Mouse (Mus musculus) retina, embryonic 14.5 days (tissue): ENCODE measurements at regions not wholly inside any gene's neighbourhood (a gene's known extent, or its start where the extent isn't known, plus 50 kb on each side); places are given as distances from the start of the nearest gene placed in this dataset.
A peak's percentile ranks its signal among the peaks of the same experiment; 100 is the strongest.

Experiments used
- DNase-seq: peaks from one replicate; pipeline ENCODE4 v3.0.0-alpha.2; 2015; ENCODE audit warnings: low spot score

DNA sequence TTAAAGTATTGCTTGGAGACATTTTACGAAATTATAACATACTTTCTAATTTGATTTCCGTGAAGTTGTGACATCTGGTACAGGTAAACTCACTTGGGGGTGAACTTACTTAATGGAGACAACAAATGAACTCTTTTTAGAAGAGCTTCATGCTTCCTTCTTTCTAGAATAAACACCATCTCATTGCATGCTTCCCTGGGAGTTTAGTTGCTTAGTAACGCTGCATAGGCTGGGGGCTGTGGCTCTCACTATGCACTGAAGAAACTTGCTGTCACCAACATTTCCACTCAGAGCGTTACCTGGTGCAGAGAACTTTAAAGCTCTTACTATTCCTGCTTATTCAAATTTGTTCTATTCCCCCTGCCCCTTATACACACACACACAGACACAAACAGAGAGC lies 203.5 kb upstream of the Xrcc4 start:
- no peak for DNase-seq

DNA sequence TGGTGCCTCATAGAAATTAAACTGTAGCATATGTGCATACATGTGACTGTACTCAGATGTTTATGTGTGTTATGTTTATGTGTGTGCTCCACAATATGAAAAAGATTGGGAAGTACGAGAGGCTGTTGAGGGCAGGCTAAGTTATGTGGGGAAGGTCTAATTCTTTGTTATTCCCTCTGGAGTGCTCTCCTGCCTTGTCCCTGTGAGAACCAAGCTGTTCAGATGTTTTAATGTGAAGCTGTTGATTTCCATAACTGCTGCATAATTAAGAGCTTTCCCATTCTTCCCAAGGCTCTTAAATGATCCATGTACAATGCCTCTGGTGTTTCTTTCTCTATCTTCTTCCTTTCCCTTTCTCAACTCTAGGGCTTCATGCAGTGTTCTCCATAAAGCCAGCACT lies 202.7 kb upstream of the Xrcc4 start:
- DNase-seq = no peak

DNA sequence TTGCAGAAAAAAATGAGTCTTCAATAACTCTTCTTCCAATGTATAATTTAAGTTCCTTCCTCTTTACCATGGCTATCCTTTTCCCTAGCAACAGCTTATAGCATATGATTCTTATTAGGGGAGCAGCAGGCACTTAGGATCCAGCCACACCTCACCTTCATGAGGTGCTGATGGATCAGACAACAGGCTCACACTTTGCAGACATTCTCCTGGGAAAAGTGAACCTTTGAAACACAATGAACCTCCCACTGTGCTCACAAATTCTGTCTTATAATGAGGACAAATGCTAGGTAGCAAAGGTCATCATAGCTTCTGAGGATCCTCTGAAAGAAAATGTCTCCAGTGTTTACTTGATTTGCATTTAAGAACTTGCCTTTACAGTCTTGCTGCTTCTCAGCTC lies 191.6 kb upstream of the Xrcc4 start:
- no peak for DNase-seq

DNA sequence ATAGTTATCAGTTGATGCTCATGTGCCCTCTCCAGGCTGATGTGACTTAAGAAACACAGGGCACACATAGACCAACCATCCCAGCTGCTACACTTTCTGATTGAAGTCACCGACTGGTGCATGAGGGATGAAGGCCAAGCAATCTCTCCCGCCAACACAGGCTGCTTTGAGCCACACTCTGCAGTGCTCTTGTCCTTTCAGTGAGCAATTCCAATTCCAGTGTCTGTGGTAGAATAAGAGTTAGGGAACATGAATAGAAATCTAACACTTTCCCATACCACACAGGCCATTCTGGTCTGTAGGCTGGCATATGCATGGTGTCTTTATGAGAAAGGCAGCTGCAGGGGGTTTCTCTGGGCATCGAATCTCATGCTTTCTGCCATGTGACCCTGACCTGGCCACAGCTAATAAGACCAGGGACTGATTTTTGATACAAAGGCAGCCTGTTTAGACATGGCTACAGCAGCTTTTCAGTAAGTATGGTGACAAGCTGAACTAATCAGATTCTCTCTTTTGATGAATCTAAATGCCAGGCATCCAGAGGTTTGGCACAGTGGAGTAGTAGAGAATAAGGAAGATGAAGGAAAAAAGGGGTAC lies 190.5 kb upstream of the Xrcc4 start:
- DNase-seq = no peak

DNA sequence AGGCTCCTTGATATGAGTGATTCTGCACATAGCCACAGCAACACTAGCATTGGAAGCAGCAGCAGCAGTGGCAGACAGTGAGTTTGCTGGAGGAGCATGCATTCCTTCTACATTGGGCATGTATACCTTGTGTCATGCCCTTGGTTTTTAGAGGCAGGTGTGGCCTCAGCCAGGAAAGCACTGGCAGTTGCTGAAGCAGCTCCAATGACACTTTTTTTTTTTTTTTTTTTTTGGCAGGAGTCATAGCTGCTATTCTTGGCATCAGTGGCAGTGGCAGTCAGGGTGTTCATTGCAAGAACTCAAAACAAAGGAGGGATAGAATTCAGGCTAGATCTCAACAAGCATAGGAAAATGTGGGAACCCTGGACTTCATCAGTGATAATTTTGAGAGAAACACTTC lies 189.9 kb upstream of the Xrcc4 start:
- DNase-seq = no peak

DNA sequence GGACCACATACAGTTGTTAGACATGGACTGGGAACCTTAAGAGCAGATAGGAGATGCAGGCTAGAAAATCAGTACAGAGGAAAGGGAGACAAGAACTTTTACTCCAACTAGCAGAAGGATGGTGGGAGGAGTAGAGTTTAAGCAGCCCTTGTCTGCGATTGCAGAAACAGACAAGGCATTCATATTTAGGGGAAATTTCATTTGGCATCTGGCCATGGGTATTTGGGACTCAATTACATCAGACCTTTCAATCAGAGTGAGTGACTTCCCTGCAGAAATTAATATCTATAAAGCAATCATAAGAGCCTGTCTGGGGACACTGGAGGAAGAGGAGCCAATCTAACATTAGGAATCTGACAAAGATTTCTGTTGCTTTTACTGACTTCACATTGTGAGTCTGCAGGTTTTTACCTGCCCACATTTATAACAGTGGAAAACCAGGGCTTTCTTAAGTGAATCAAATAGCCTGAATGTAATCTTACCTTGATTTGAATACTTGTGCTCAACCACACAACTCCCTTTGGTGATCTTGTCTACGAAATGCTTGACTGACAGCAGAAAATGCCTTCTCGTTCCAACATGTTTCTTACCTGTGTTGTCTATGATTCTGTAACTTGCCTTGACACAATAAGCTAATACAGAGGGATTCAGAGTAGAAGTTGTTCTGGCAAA lies 169.8 kb upstream of the Xrcc4 start:
- DNase-seq = no peak

DNA sequence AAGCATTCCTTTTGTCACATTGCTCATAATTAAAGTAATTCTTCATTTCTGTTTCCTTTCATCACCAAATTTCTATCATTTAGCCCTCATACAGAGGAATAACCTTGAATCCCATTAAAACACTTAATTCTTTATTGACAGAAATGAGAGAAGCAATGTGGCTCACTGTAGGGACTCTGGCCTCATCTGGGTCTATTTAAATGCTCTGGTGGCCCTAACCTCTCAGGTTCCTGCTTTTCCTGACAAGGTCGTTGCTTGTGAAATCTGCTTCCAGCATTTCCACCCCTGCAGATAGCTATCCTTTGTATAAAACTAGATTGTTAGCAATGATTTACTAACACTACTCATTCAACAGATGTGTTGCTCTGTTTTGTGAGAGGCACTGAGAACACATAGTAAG lies 163.6 kb upstream of the Xrcc4 start:
- no peak for DNase-seq

DNA sequence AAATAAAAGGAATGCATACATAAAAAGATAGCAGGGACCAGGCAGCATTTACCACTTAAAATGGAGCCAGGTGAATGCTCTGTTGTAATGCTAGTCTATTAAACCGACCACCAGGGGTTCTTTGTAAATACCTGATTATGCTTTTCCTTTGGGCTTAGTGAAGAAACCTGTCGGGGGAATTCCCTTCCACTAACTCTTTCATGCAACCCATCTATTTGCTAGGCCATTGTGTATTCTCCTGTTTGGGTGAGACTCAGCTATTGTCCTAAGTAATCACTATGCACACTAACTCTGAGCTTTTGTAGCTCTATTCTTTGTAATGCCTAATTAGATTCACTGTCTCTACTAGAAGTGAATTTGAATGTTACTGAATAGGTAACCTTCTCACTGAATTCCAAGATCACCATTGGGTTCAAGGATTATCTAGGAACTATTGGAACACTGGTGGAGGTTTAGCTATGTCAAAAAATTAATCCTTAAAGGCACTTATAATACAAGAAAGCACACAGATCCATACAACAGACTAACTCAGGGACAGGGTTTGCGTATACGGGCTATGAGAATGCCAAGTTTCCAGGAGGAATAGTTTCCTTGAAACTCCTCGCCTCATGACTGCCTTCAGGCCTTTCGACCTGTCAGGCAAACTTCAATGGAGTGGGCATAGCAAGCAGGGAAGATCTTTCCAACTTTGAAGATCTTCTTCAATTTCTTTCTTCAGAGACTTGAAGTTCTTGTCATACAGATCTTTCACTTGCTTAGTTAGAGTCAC lies 156.8 kb upstream of the Xrcc4 start:
- no peak for DNase-seq

DNA sequence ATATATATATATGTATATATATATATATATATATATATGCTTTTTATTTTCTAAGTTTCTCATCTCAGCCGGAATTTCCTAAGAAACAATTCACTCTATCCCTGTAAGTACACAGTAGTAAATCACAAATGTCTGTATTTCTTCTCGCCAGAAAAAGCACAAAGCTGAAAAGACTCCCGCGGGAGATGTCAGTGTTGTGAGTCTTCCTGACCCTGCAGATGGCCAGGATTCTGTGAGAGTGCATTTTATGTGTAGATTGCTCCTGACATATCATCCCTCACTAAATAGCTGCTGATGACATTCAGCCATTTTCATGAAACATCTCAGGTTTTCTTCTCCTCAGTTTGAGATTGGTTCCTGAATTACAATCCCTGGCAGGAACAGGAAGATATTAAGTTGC lies 148.9 kb upstream of the Xrcc4 start:
- peak; percentile 39 for DNase-seq

DNA sequence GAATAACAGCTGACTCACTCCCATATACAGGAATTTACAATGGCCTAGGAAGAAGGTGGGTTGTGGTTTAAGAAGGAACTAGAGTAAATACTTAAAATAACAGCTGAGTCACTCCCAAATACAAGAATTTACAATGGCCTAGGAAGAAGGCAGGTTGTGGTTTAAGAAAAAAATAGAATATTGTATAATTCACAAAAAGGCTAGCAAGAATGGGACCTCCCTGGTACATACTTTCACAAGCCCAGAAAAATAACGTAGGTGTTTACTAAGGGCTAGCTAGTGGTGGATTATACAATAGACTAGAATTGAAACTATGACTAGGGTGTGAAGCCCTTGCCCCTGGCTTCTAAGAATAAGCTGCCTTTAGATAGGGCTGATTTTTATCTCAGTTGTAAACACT lies 144.6 kb upstream of the Xrcc4 start:
- DNase-seq = no peak

DNA sequence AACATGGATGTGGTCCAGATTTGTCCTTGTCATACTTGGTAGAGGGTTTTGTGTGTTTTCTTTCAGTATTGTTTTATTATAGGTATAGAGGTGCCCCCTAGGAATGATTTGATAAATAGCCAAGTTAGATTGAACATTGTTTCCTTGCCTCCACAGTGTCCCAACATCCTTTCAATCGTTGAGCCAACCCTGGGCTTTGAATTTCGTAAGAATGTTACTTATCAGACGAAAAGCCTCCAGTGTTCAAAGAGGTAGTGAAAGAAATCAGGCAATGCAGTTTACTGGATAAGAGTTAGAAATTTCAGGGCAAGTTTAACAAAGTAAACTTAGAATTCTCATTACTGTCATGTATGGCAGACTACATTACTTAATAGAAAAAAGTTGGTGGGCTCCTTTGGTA lies 144.2 kb upstream of the Xrcc4 start:
- no peak for DNase-seq

DNA sequence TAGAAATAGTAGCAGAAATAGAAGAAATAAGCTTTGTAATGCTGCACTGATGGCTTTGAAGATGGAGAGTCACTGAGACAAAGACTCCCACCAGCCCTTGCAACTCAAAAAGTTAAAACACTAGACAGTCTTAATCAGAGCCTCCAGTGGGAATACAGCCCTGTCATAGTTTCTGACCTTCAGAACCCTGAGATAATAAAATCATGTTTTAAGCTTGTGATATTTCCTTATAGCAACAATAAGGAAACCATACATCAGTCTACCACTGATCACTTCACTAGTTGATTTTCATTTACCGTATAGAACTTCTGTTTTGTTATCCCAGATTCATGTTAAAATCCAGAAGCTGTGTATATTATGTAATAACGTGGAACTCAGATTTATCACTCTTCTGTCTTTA lies 139.7 kb upstream of the Xrcc4 start:
- no peak for DNase-seq

DNA sequence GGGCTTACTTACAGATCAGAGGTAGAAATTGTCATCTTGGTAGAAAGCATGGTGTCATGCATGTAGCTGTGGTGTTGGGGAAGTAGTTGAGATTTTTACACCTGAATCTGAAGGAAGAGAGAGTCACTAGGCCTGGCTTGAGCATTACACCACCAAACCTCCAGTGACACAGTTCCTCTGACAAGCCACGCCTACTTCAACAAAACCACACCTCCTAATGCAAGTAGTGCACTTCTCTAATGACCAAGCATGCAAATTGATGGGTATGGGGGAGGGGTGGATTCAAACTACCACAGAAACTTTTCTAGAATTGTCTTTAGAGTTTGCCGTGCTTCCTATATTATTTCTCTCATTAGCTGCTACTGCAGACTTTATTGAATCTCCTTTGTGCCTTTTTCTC lies 136.8 kb upstream of the Xrcc4 start:
- DNase-seq = no peak

DNA sequence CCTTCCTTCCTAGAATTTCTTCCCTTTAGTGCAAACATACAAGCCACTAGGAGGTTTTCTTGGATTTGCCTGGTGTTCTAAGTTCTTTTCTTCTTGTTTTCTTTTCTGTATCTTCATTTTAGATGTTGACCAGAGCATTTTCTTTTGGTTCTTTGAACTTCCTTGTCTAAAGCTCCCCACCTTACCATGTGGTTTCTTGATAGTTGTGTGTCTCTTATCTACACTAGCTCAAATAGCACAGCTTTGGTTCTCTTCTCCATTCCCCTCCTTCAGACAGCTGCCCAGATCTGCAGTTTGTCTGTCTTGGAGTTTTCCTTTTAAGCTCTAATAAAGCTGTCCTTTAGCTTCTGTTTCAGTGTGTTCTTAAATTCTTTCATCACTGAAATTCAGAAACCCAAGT lies 123.0 kb upstream of the Xrcc4 start:
- no peak for DNase-seq

DNA sequence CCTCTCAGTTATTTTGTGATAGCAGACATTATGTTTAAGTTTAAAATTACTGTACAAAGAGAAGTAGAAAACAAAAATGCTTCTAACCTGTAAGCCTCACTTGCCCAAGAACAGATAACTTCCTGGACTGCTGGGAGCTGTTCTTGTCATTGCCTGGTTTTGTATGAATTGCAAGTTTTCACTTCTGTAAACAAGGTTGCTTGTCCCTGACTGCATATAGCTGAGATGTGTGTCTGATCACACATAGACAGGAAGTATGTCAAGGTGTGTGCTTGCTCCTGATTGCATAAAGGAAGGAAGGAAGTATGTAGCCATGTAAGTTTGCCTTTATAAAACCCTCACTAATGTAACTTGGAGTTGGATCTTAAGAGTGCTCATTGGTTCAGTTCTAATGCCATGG lies 118.5 kb upstream of the Xrcc4 start:
- DNase-seq = no peak
